Mouse (Mus musculus): ENCODE measurements around the gene Mmel1. TPM values are rescaled to one million over a fixed set of nuclear protein-coding genes. Genes with fewer than 3 reads are reported as not detected.

Gene Mmel1
- polyA plus RNA-seq, 1 experiment from 2014 or later = 0.13 TPM

- Histone ChIP-seq H3K4me3 (ENCODE audit: low read depth, low read length) (no peak overlapping the region), H3K9ac (ENCODE audit: low read length) (no peak overlapping the region), H3K4me1 (ENCODE audit: control insufficient read depth, insufficient read depth, low read length) (0 out of 2 replicates have a peak, but pooled peaks cover 4% of the 10 kb centered on the region), H3K9me3 (replicated peaks; ENCODE audit: control insufficient read depth, low read length) (no peaks in the 10 kb centered on the region), H3K36me3 (ENCODE audit: control insufficient read depth, insufficient read depth, low read length) (no peaks in the 10 kb centered on the region), H3K27me3 (replicated peaks; ENCODE audit: control insufficient read depth, insufficient read depth, low read length) (peaks cover 34% of the 10 kb centered on the region), H3K4me2 (ENCODE audit: low read length) (no peak overlapping the region), H3K27ac (ENCODE audit: low read depth, low read length) (no peak overlapping the region)
- ATAC-seq (no peak), DNase-seq (ENCODE audit: low spot score) (no peak)
- WGBS = 79% methylated on average over 10 of the region's 10 CpGs
Observed at GRCm38 (mm10) chr4:154857366-154858240, 11.8 kb upstream of the Mmel1 start.

GRCm38 (mm10) chr4:154858601-154859000 lies 10.8 kb upstream of the Mmel1 start:
- no peak overlapping the region for H3K4me2 ChIP-seq (ENCODE audit: low read length)
- H3K27me3 ChIP-seq (replicated peaks; ENCODE audit: control insufficient read depth, insufficient read depth, low read length) = peaks cover 33% of the 10 kb centered on the region
- 80% methylated on average over 3 of the region's 3 CpGs for WGBS
- no peaks in the 10 kb centered on the region for H3K36me3 ChIP-seq (ENCODE audit: control insufficient read depth, insufficient read depth, low read length)
- no peak overlapping the region for H3K9ac ChIP-seq (ENCODE audit: low read length)
- no peak overlapping the region for H3K4me3 ChIP-seq (ENCODE audit: low read depth, low read length)
- ATAC-seq = no peak
- H3K9me3 ChIP-seq (replicated peaks; ENCODE audit: control insufficient read depth, low read length) = no peaks in the 10 kb centered on the region
- no peak for DNase-seq (ENCODE audit: low spot score)
- 0 out of 2 replicates have a peak, but pooled peaks cover 4% of the 10 kb centered on the region for H3K4me1 ChIP-seq (ENCODE audit: control insufficient read depth, insufficient read depth, low read length)
- H3K27ac ChIP-seq (ENCODE audit: low read depth, low read length) = no peak overlapping the region

- WGBS = 78% methylated on average over 5 of the region's 5 CpGs
- DNase-seq (ENCODE audit: low spot score) (no peak), ATAC-seq (no peak)
- Histone ChIP-seq H3K9me3 (replicated peaks; ENCODE audit: control insufficient read depth, low read length) (no peaks in the 10 kb centered on the region), H3K4me3 (ENCODE audit: low read depth, low read length) (no peak overlapping the region), H3K4me1 (ENCODE audit: control insufficient read depth, insufficient read depth, low read length) (peaks cover 4% of the 10 kb centered on the region; the same call in 1 of the 2 replicates), H3K27me3 (replicated peaks; ENCODE audit: control insufficient read depth, insufficient read depth, low read length) (0 out of 2 replicates have a peak, but pooled peaks cover 9% of the 10 kb centered on the region), H3K9ac (ENCODE audit: low read length) (no peak overlapping the region), H3K36me3 (ENCODE audit: control insufficient read depth, insufficient read depth, low read length) (no peaks in the 10 kb centered on the region), H3K4me2 (ENCODE audit: low read length) (no peak overlapping the region), H3K27ac (ENCODE audit: low read depth, low read length) (no peak overlapping the region)
Observed at GRCm38 (mm10) chr4:154861967-154862366, 7.4 kb upstream of the Mmel1 start.

GRCm38 (mm10) chr4:154863436-154863935 lies 5.9 kb upstream of the Mmel1 start:
- H3K4me1 ChIP-seq (ENCODE audit: control insufficient read depth, insufficient read depth, low read length) = peaks cover 4% of the 10 kb centered on the region; the same call in 1 of the 2 replicates
- no peak overlapping the region for H3K4me3 ChIP-seq (ENCODE audit: low read depth, low read length)
- no peaks in the 10 kb centered on the region for H3K36me3 ChIP-seq (ENCODE audit: control insufficient read depth, insufficient read depth, low read length)
- no peak overlapping the region for H3K9ac ChIP-seq (ENCODE audit: low read length)
- 84% methylated on average over 3 of the region's 3 CpGs for WGBS
- no peak for DNase-seq (ENCODE audit: low spot score)
- no peaks in the 10 kb centered on the region for H3K9me3 ChIP-seq (replicated peaks; ENCODE audit: control insufficient read depth, low read length)
- 0 out of 2 replicates have a peak overlapping the region, but pooled peaks have one; percentile 41 for H3K27ac ChIP-seq (ENCODE audit: low read depth, low read length)
- H3K27me3 ChIP-seq (replicated peaks; ENCODE audit: control insufficient read depth, insufficient read depth, low read length) = 0 out of 2 replicates have a peak, but pooled peaks cover 9% of the 10 kb centered on the region
- H3K4me2 ChIP-seq (ENCODE audit: low read length) = no peak overlapping the region
- ATAC-seq = no peak

- peaks cover 4% of the 10 kb centered on the region; the same call in 1 of the 2 replicates for H3K4me1 ChIP-seq (ENCODE audit: control insufficient read depth, insufficient read depth, low read length)
- peak; percentile 93 for ATAC-seq
- H3K27ac ChIP-seq (ENCODE audit: low read depth, low read length) = peak overlapping the region; percentile 35; the same call in 1 of the 2 replicates
- DNase-seq (ENCODE audit: low spot score) = peak; percentile 96
- no peaks in the 10 kb centered on the region for H3K36me3 ChIP-seq (ENCODE audit: control insufficient read depth, insufficient read depth, low read length)
- peak overlapping the region; percentile 51 for H3K4me2 ChIP-seq (ENCODE audit: low read length)
- WGBS = under 1% methylated on average over 18 of the region's 18 CpGs
- no peaks in the 10 kb centered on the region for H3K9me3 ChIP-seq (replicated peaks; ENCODE audit: control insufficient read depth, low read length)
- H3K27me3 ChIP-seq (replicated peaks; ENCODE audit: control insufficient read depth, insufficient read depth, low read length) = 0 out of 2 replicates have a peak, but pooled peaks cover 4% of the 10 kb centered on the region
- peak overlapping the region; percentile 29 for H3K4me3 ChIP-seq (ENCODE audit: low read depth, low read length)
- peak overlapping the region; percentile 48 for H3K9ac ChIP-seq (ENCODE audit: low read length)
Observed at GRCm38 (mm10) chr4:154864271-154864771, 5.1 kb upstream of the Mmel1 start.

- peaks cover 4% of the 10 kb centered on the region; the same call in 1 of the 2 replicates for H3K4me1 ChIP-seq (ENCODE audit: control insufficient read depth, insufficient read depth, low read length)
- H3K4me3 ChIP-seq (ENCODE audit: low read depth, low read length) = no peak overlapping the region
- H3K27me3 ChIP-seq (replicated peaks; ENCODE audit: control insufficient read depth, insufficient read depth, low read length) = no peaks in the 10 kb centered on the region; the same call in 1 of the 2 replicates
- H3K4me2 ChIP-seq (ENCODE audit: low read length) = peak overlapping the region; percentile 51; the same call in 1 of the 2 replicates
- peak overlapping the region; percentile 35; the same call in 1 of the 2 replicates for H3K27ac ChIP-seq (ENCODE audit: low read depth, low read length)
- no peaks in the 10 kb centered on the region for H3K36me3 ChIP-seq (ENCODE audit: control insufficient read depth, insufficient read depth, low read length)
- ATAC-seq (no peak), DNase-seq (ENCODE audit: low spot score) (no peak)
- 80% methylated on average over 18 of the region's 18 CpGs for WGBS
- H3K9me3 ChIP-seq (replicated peaks; ENCODE audit: control insufficient read depth, low read length) = no peaks in the 10 kb centered on the region
- H3K9ac ChIP-seq (ENCODE audit: low read length) = peak overlapping the region; percentile 48
Observed at GRCm38 (mm10) chr4:154864961-154865760, 4.2 kb upstream of the Mmel1 start.

- 96% methylated on average over 5 of the region's 5 CpGs for WGBS
- Histone ChIP-seq H3K4me1 (ENCODE audit: control insufficient read depth, insufficient read depth, low read length) (peaks cover 4% of the 10 kb centered on the region; the same call in 1 of the 2 replicates), H3K4me3 (ENCODE audit: low read depth, low read length) (no peak overlapping the region), H3K27ac (ENCODE audit: low read depth, low read length) (no peak overlapping the region), H3K9ac (ENCODE audit: low read length) (no peak overlapping the region), H3K9me3 (replicated peaks; ENCODE audit: control insufficient read depth, low read length) (no peaks in the 10 kb centered on the region), H3K36me3 (ENCODE audit: control insufficient read depth, insufficient read depth, low read length) (no peaks in the 10 kb centered on the region), H3K4me2 (ENCODE audit: low read length) (no peak overlapping the region), H3K27me3 (replicated peaks; ENCODE audit: control insufficient read depth, insufficient read depth, low read length) (no peaks in the 10 kb centered on the region; the same call in 1 of the 2 replicates)
- ATAC-seq = no peak
- no peak for DNase-seq (ENCODE audit: low spot score)
Observed at GRCm38 (mm10) chr4:154866391-154866790, 3.0 kb upstream of the Mmel1 start.

GRCm38 (mm10) chr4:154867257-154867656 lies 2.1 kb upstream of the Mmel1 start:
- Histone ChIP-seq H3K27ac (ENCODE audit: low read depth, low read length) (no peak overlapping the region), H3K4me2 (ENCODE audit: low read length) (no peak overlapping the region), H3K4me3 (ENCODE audit: low read depth, low read length) (no peak overlapping the region), H3K4me1 (ENCODE audit: control insufficient read depth, insufficient read depth, low read length) (peaks cover 7% of the 10 kb centered on the region; the same call in 1 of the 2 replicates), H3K27me3 (replicated peaks; ENCODE audit: control insufficient read depth, insufficient read depth, low read length) (peaks cover 2% of the 10 kb centered on the region; the same call in 1 of the 2 replicates), H3K9me3 (replicated peaks; ENCODE audit: control insufficient read depth, low read length) (no peaks in the 10 kb centered on the region), H3K9ac (ENCODE audit: low read length) (no peak overlapping the region), H3K36me3 (ENCODE audit: control insufficient read depth, insufficient read depth, low read length) (no peaks in the 10 kb centered on the region)
- no peak for DNase-seq (ENCODE audit: low spot score)
- 85% methylated on average over 6 of the region's 6 CpGs for whole genome bisulfite sequencing
- no peak for ATAC-seq
